Mouse (Mus musculus): ENCODE measurements around the gene Schip1.

DNA sequence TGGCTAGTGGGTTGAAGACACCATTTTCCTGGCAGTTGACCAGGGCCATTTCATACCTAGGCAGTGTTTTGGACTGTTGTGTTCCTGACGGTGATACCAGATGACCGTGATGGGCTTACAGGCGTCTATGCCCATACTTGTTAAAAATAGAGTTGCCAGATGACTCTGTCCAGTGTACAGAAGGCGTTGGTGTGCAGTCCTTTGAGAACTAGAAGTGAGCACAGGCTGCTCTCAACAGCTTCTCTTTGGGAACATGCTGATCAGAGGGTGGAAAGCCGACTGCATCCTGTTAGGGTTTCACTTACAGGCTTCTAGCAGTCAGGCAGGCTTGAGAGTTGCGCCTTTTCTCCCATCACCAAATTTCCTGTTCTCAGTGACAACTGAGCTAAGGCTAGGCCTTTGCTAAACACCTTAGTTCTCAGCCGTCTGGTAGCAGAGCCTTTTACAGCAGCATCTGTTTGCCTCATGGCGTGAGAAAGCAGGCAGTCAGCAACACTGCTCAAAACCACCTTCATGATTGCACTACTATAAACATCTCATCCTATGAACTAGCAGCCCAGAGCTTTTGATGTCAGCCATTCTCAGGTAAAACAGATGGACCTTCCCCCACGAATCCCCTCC, 524.7 kb downstream of the Schip1 start:
- no peak for TF ChIP-seq CTCF (IDR thresholded peaks at IDR 0.05; ENCODE audit: low read depth)
- TF ChIP-seq EP300 (optimal IDR thresholded peaks at IDR 0.05): no peak

All from stomach, postnatal 0 days (tissue).